9 mouse cellular contexts compared by ENCODE assay signal in genomic region chrX:102081573-102082279, GRCm38 (mm10). TPM values are rescaled to one million over a fixed set of nuclear protein-coding genes. Genes with fewer than 3 reads are reported as not detected.
DNase-seq lines count a peak whose midpoint lies in the region; ATAC-seq and TF ChIP-seq lines count a peak whose summit lies in the region.
"Had no signal": no experiment of that assay in that cellular context is flagged by ENCODE, and none has a peak within 500 bp of the region (broad histone marks: within the 10 kb centered on the region; RNA-seq: fewer than 3 reads in every experiment).

No protein-coding gene starts in this region.

- no peaks in the 10 kb centered on the region for H3K27me3 ChIP-seq in forebrain, embryonic 15.5 days
- H3K27me3 ChIP-seq in midbrain, embryonic 12.5 days, result peaks cover 48% of the 10 kb centered on the region
- H3K27me3 ChIP-seq in liver, postnatal 0 days (ENCODE audit: insufficient read depth, low read length), result no peaks in the 10 kb centered on the region; the same call in 1 of the 2 replicates
- no peaks in the 10 kb centered on the region for H3K27me3 ChIP-seq in intestine, embryonic 15.5 days (replicated peaks)

- H3K4me1 ChIP-seq in forebrain, embryonic 15.5 days, result peaks cover 31% of the 10 kb centered on the region
- peaks cover 19% of the 10 kb centered on the region for H3K4me1 ChIP-seq in midbrain, embryonic 12.5 days
- H3K4me1 ChIP-seq in liver, postnatal 0 days (ENCODE audit: insufficient read depth), result no peaks in the 10 kb centered on the region
- H3K4me1 ChIP-seq in intestine, embryonic 15.5 days (replicated peaks), result no peaks in the 10 kb centered on the region

- DNase-seq in brain, adult 2 months (ENCODE audit: low read depth, low spot score), result peak; percentile 88
- peak; percentile 68 for DNase-seq in cerebellum, adult 9-11 months
- DNase-seq in liver, postnatal 0 days, result no peak
- no peak for DNase-seq in spleen, postnatal 14 days (ENCODE audit: low spot score in 2 of 2)
- DNase-seq in kidney, adult 18-20 months, result no peak
- DNase-seq: kidney, postnatal 4 days had no signal

- TF ChIP-seq EP300 in liver, postnatal 0 days (IDR thresholded peaks at IDR 0.05; ENCODE audit: low read depth), result no peak

- H3K36me3 ChIP-seq in forebrain, embryonic 15.5 days, result no peaks in the 10 kb centered on the region
- H3K36me3 ChIP-seq in midbrain, embryonic 12.5 days, result no peaks in the 10 kb centered on the region
- H3K36me3 ChIP-seq in liver, postnatal 0 days (replicated peaks; ENCODE audit: insufficient read depth, low read length), result no peaks in the 10 kb centered on the region
- H3K36me3 ChIP-seq in intestine, embryonic 15.5 days, result no peaks in the 10 kb centered on the region

- no peaks in the 10 kb centered on the region for H3K9me3 ChIP-seq in forebrain, embryonic 15.5 days
- no peaks in the 10 kb centered on the region for H3K9me3 ChIP-seq in midbrain, embryonic 12.5 days
- no peaks in the 10 kb centered on the region for H3K9me3 ChIP-seq in liver, postnatal 0 days (ENCODE audit: low read length)
- H3K9me3 ChIP-seq in intestine, embryonic 15.5 days, result no peaks in the 10 kb centered on the region

- no peak overlapping the region for H3K9ac ChIP-seq in forebrain, embryonic 15.5 days (replicated peaks)
- 0 out of 2 replicates have a peak overlapping the region, but pooled peaks have one; percentile 24 for H3K9ac ChIP-seq in midbrain, embryonic 12.5 days (replicated peaks)
- H3K9ac ChIP-seq in liver, postnatal 0 days (replicated peaks), result no peak overlapping the region
- H3K9ac ChIP-seq in intestine, embryonic 15.5 days, result no peak overlapping the region

- H3K4me3 ChIP-seq in forebrain, embryonic 15.5 days, result no peak overlapping the region
- no peak overlapping the region for H3K4me3 ChIP-seq in midbrain, embryonic 12.5 days
- no peak overlapping the region for H3K4me3 ChIP-seq in liver, postnatal 0 days (ENCODE audit: low read depth, low read length)
- no peak overlapping the region for H3K4me3 ChIP-seq in intestine, embryonic 15.5 days (replicated peaks)

- no peak for TF ChIP-seq CTCF in liver, postnatal 0 days (IDR thresholded peaks at IDR 0.05; ENCODE audit: low read depth)

- peak; percentile 96 for ATAC-seq in forebrain, embryonic 15.5 days (replicated peaks)
- ATAC-seq in midbrain, embryonic 12.5 days (ENCODE audit: low FRiP score, low read depth), result peak; percentile 95
- ATAC-seq in liver, postnatal 0 days, result no peak
- no peak; the same call in 1 of the 2 replicates for ATAC-seq in intestine, embryonic 15.5 days

- H3K27ac ChIP-seq in forebrain, embryonic 15.5 days (replicated peaks), result peak overlapping the region; percentile 94
- peak overlapping the region; percentile 92 for H3K27ac ChIP-seq in midbrain, embryonic 12.5 days (replicated peaks)
- H3K27ac ChIP-seq in liver, postnatal 0 days (ENCODE audit: low read depth), result no peak overlapping the region
- H3K27ac ChIP-seq in intestine, embryonic 15.5 days, result no peak overlapping the region

- H3K4me2 ChIP-seq in forebrain, embryonic 15.5 days (replicated peaks), result peak overlapping the region; percentile 20
- H3K4me2 ChIP-seq in midbrain, embryonic 12.5 days (replicated peaks), result peak overlapping the region; percentile 22
- H3K4me2 ChIP-seq in liver, postnatal 0 days (ENCODE audit: low read depth, low read length), result no peak overlapping the region
- no peak overlapping the region for H3K4me2 ChIP-seq in intestine, embryonic 15.5 days (replicated peaks)

- WGBS in forebrain, embryonic 15.5 days, result 27% methylated on average over 7 of the region's 7 CpGs
- 32% methylated on average over 7 of the region's 7 CpGs for WGBS in midbrain, embryonic 12.5 days
- WGBS in liver, postnatal 0 days (ENCODE audit: insufficient replicate concordance), result 64% methylated on average over 7 of the region's 7 CpGs
- 53% methylated on average over 7 of the region's 7 CpGs for WGBS in intestine, embryonic 15.5 days

RNA-seq across cellular contexts. Expression of gene Rtl5, which starts 10.6 kb away (rescaled TPM):
- polyA plus RNA-seq in forebrain, embryonic 15.5 days (2015; fragmentation: Nextera tagmentation; extraction: Ambion mirVana), result 6.3 and 7.5 TPM in 2 replicates
- polyA plus RNA-seq in midbrain, embryonic 12.5 days (2016; fragmentation: Nextera tagmentation; extraction: Ambion mirVana), result 6.2 and 6.5 TPM in 2 replicates
- 0.22 and 0.32 TPM in 2 replicates for polyA plus RNA-seq in liver, postnatal 0 days (2015; fragmentation: Nextera tagmentation; extraction: Ambion mirVana)
- 1.1 and 1.3 TPM in 2 replicates for polyA plus RNA-seq in intestine, embryonic 15.5 days (2015; fragmentation: Nextera tagmentation; extraction: Ambion mirVana)

RNA-seq across cellular contexts. Expression of gene Pin4, which starts 37.5 kb away (rescaled TPM):
- polyA plus RNA-seq in forebrain, embryonic 15.5 days (2015; fragmentation: Nextera tagmentation; extraction: Ambion mirVana), result 61.5 and 71.5 TPM in 2 replicates
- polyA plus RNA-seq in midbrain, embryonic 12.5 days (2016; fragmentation: Nextera tagmentation; extraction: Ambion mirVana), result 75.5 and 79.3 TPM in 2 replicates
- 37.4 and 40.5 TPM in 2 replicates for polyA plus RNA-seq in liver, postnatal 0 days (2015; fragmentation: Nextera tagmentation; extraction: Ambion mirVana)
- polyA plus RNA-seq in intestine, embryonic 15.5 days (2015; fragmentation: Nextera tagmentation; extraction: Ambion mirVana), result 50.1 and 53.9 TPM in 2 replicates

Comparison
In these comparisons a context has a peak if more than half of its experiments do, and no peak if none do; other contexts are left out.
1. DNase-seq: peak in brain, adult 2 months (single experiment) and cerebellum, adult 9-11 months (single experiment); none in liver, postnatal 0 days (single experiment), spleen, postnatal 14 days (0 of 2) and kidney, adult 18-20 months (single experiment).
2. ATAC-seq: peak in forebrain, embryonic 15.5 days (single experiment) and midbrain, embryonic 12.5 days (single experiment); none in liver, postnatal 0 days (single experiment) and intestine, embryonic 15.5 days (single experiment).
3. H3K27ac ChIP-seq: peak in forebrain, embryonic 15.5 days (single experiment) and midbrain, embryonic 12.5 days (single experiment); none in liver, postnatal 0 days (single experiment) and intestine, embryonic 15.5 days (single experiment).
4. H3K4me2 ChIP-seq: peak in forebrain, embryonic 15.5 days (single experiment) and midbrain, embryonic 12.5 days (single experiment); none in liver, postnatal 0 days (single experiment) and intestine, embryonic 15.5 days (single experiment).